Comparison of ENCODE assay signal across 8 mouse cellular contexts in genomic region chr13:62684608-62685286, GRCm38 (mm10).
DNase-seq lines count a peak whose midpoint lies in the region; ATAC-seq lines count a peak whose summit lies in the region.
"Not testable (repeated sequence)": the region's sequence is repeated elsewhere in the genome, so short reads cannot be mapped to it uniquely, and the experiment has no call there.

No protein-coding gene starts in this region.

- DNase-seq in adrenal gland, postnatal 14 days, result peak; percentile 31
- peak; percentile 52 for DNase-seq in embryonic facial prominence, embryonic 11.5 days (ENCODE audit: low spot score)
- peak; percentile 23 for DNase-seq in left cerebral cortex, postnatal 14 days (ENCODE audit: low spot score in 2 of 2)
- peak; percentile 31 to 44 for DNase-seq in right cerebral cortex, postnatal 10 days (ENCODE audit: low spot score in 2 of 2)
- DNase-seq in urinary bladder, postnatal 36 days (ENCODE audit: low spot score in 2 of 2), result peak; percentile 13 to 32

- H3K27ac ChIP-seq in embryonic facial prominence, embryonic 11.5 days (replicated peaks; ENCODE audit: low read depth, low read length); intestine, embryonic 16.5 days (ENCODE audit: low read length): not testable (repeated sequence)

- intact Hi-C loops in left cerebral cortex, postnatal 14 days (cut with DNase I), result not testable (repeated sequence)

- peak overlapping the region; percentile 33 for H3K4me2 ChIP-seq in embryonic facial prominence, embryonic 11.5 days (ENCODE audit: low read depth, low read length)
- peak overlapping the region; percentile 42 for H3K4me2 ChIP-seq in intestine, embryonic 16.5 days (ENCODE audit: low read depth, low read length)

- H3K27me3 ChIP-seq in embryonic facial prominence, embryonic 11.5 days (ENCODE audit: control insufficient read depth, insufficient read depth, low read length); intestine, embryonic 16.5 days (replicated peaks; ENCODE audit: control insufficient read depth, insufficient read depth, low read length): not testable (repeated sequence)

- not testable (repeated sequence) for H3K4me1 ChIP-seq in embryonic facial prominence, embryonic 11.5 days (ENCODE audit: control insufficient read depth, insufficient read depth, low read length); intestine, embryonic 16.5 days (ENCODE audit: control insufficient read depth, insufficient read depth, low read length)

- not testable (repeated sequence) for H3K36me3 ChIP-seq in embryonic facial prominence, embryonic 11.5 days (replicated peaks; ENCODE audit: control insufficient read depth, insufficient read depth, low read depth, low read length); intestine, embryonic 16.5 days (ENCODE audit: control insufficient read depth, insufficient read depth, low read length)

- H3K9me3 ChIP-seq in embryonic facial prominence, embryonic 11.5 days (replicated peaks; ENCODE audit: control insufficient read depth, low read length); intestine, embryonic 16.5 days (ENCODE audit: control insufficient read depth, low read length): not testable (repeated sequence)

- peak overlapping the region; percentile 33 for H3K4me3 ChIP-seq in embryonic facial prominence, embryonic 11.5 days (ENCODE audit: low read depth, low read length)
- H3K4me3 ChIP-seq in intestine, embryonic 16.5 days (ENCODE audit: low read length), result peak overlapping the region; percentile 54

- 3% methylated on average over 17 of the region's 20 CpGs for WGBS in embryonic facial prominence, embryonic 11.5 days
- 1% methylated on average over 18 of the region's 20 CpGs for WGBS in intestine, embryonic 16.5 days

- H3K9ac ChIP-seq in embryonic facial prominence, embryonic 11.5 days (replicated peaks; ENCODE audit: low read length), result peak overlapping the region; percentile 39; the same call in 1 of the 2 replicates
- H3K9ac ChIP-seq in intestine, embryonic 16.5 days (ENCODE audit: low read depth, low read length), result peak overlapping the region; percentile 60

- ATAC-seq in embryonic facial prominence, embryonic 11.5 days (replicated peaks; ENCODE audit: insufficient number of reproducible peaks, low FRiP score, low TSS enrichment, low read depth), result peak; percentile 99
- ATAC-seq in granulocyte monocyte progenitor cell, adult 5-6 weeks (replicated peaks; ENCODE audit: poor library complexity, severe bottlenecking), result peak; percentile 100
- peak; percentile 100 for ATAC-seq in intestine, embryonic 16.5 days
- peak; percentile 100 for ATAC-seq in megakaryocyte progenitor cell, adult 5-6 weeks (replicated peaks; ENCODE audit: poor library complexity)
